Comparison of ENCODE assay signal across 7 mouse cellular contexts in genomic region chr11:96341701-96342575, GRCm38 (mm10). TPM values are rescaled to one million over a fixed set of nuclear protein-coding genes. Genes with fewer than 3 reads are reported as not detected.
DNase-seq lines count a peak whose midpoint lies in the region; ATAC-seq lines count a peak whose summit lies in the region.

No protein-coding gene starts in this region.

- H3K36me3 ChIP-seq in hindbrain, embryonic 14.5 days (replicated peaks; ENCODE audit: control insufficient read depth, insufficient read depth) = 0 out of 2 replicates have a peak, but pooled peaks cover 5% of the 10 kb centered on the region
- no peaks in the 10 kb centered on the region for H3K36me3 ChIP-seq in liver, embryonic 12.5 days
- H3K36me3 ChIP-seq in forebrain, embryonic 14.5 days (ENCODE audit: control insufficient read depth, insufficient read depth, low read length) = no peaks in the 10 kb centered on the region

- no peak for ATAC-seq in hindbrain, embryonic 14.5 days (ENCODE audit: low FRiP score)
- ATAC-seq in liver, embryonic 12.5 days = no peak
- no peak for ATAC-seq in forebrain, embryonic 14.5 days
- ATAC-seq in activated CD4-positive, CD25-positive, alpha-beta regulatory T cell, adult 4 months = no peak

- under 1% methylated on average over 40 of the region's 40 CpGs for WGBS in hindbrain, embryonic 14.5 days
- 4% methylated on average over 40 of the region's 40 CpGs for WGBS in liver, embryonic 12.5 days (ENCODE audit: insufficient replicate concordance)
- WGBS in forebrain, embryonic 14.5 days = 1% methylated on average over 40 of the region's 40 CpGs

- H3K9me3 ChIP-seq in hindbrain, embryonic 14.5 days (ENCODE audit: control insufficient read depth, low read length) = no peaks in the 10 kb centered on the region
- no peaks in the 10 kb centered on the region for H3K9me3 ChIP-seq in liver, embryonic 12.5 days (replicated peaks)
- H3K9me3 ChIP-seq in forebrain, embryonic 14.5 days (replicated peaks; ENCODE audit: control insufficient read depth, low read length) = no peaks in the 10 kb centered on the region

- H3K27ac ChIP-seq in hindbrain, embryonic 14.5 days = peak overlapping the region; percentile 99
- H3K27ac ChIP-seq in liver, embryonic 12.5 days = peak overlapping the region; percentile 65
- H3K27ac ChIP-seq in forebrain, embryonic 14.5 days (ENCODE audit: low read depth, low read length) = no peak overlapping the region

- peak; percentile 40 for DNase-seq in Muller cell, postnatal 12 days (ENCODE audit: inconsistent ontology term)
- DNase-seq in adrenal gland, postnatal 14 days = peak; percentile 69
- no peak for DNase-seq in hindbrain, embryonic 14.5 days (ENCODE audit: low spot score)
- DNase-seq in forebrain, embryonic 14.5 days (ENCODE audit: low spot score) = no peak
- no peak for DNase-seq in urinary bladder, adult 18-20 months (ENCODE audit: low spot score in 2 of 2)

- H3K4me1 ChIP-seq in hindbrain, embryonic 14.5 days (replicated peaks; ENCODE audit: control insufficient read depth, insufficient read depth, low read length) = peaks cover 31% of the 10 kb centered on the region
- peaks cover 17% of the 10 kb centered on the region; the same call in 1 of the 2 replicates for H3K4me1 ChIP-seq in liver, embryonic 12.5 days
- no peaks in the 10 kb centered on the region for H3K4me1 ChIP-seq in forebrain, embryonic 14.5 days (ENCODE audit: control insufficient read depth, insufficient read depth, low read length)

- peak overlapping the region; percentile 97 for H3K9ac ChIP-seq in hindbrain, embryonic 14.5 days
- H3K9ac ChIP-seq in liver, embryonic 12.5 days = peak overlapping the region; percentile 41
- H3K9ac ChIP-seq in forebrain, embryonic 14.5 days (ENCODE audit: low read length) = no peak overlapping the region

- peak overlapping the region; percentile 48 for H3K4me3 ChIP-seq in hindbrain, embryonic 14.5 days (replicated peaks; ENCODE audit: low read length)
- peak overlapping the region; percentile 32 for H3K4me3 ChIP-seq in liver, embryonic 12.5 days
- no peak overlapping the region for H3K4me3 ChIP-seq in forebrain, embryonic 14.5 days (ENCODE audit: low read depth, low read length)

- peaks cover 71% of the 10 kb centered on the region for H3K27me3 ChIP-seq in hindbrain, embryonic 14.5 days (ENCODE audit: control insufficient read depth, insufficient read depth, low read length)
- peaks cover 100% of the 10 kb centered on the region for H3K27me3 ChIP-seq in liver, embryonic 12.5 days (replicated peaks)
- H3K27me3 ChIP-seq in forebrain, embryonic 14.5 days (replicated peaks; ENCODE audit: control insufficient read depth, insufficient read depth, low read length) = peaks cover 98% of the 10 kb centered on the region

- H3K4me2 ChIP-seq in hindbrain, embryonic 14.5 days (replicated peaks) = peak overlapping the region; percentile 77
- peak overlapping the region; percentile 54 for H3K4me2 ChIP-seq in liver, embryonic 12.5 days
- no peak overlapping the region for H3K4me2 ChIP-seq in forebrain, embryonic 14.5 days (ENCODE audit: low read length)

RNA-seq across cellular contexts. Expression of gene Hoxb2, which starts 8.4 kb away (rescaled TPM):
- 18.0 and 19.3 TPM in 2 replicates for total RNA-seq in adrenal gland, postnatal 14 days (2021)
- polyA plus RNA-seq in hindbrain, embryonic 14.5 days (2014; fragmentation: Nextera tagmentation; extraction: Ambion mirVana) = 39.5 and 42.9 TPM in 2 replicates
- polyA plus RNA-seq in liver, embryonic 12.5 days (2016; fragmentation: Nextera tagmentation; extraction: Ambion mirVana) = 4.4 and 4.6 TPM in 2 replicates
- not detected in 2 replicates for polyA plus RNA-seq in forebrain, embryonic 14.5 days (2014; fragmentation: Nextera tagmentation; extraction: Ambion mirVana)
- not detected for polyA plus RNA-seq in activated CD4-positive, CD25-positive, alpha-beta regulatory T cell, adult 4 months (2017; shearing (Covaris generic))

RNA-seq across cellular contexts. Expression of gene Hoxb3, which starts 18.8 kb away (rescaled TPM):
- total RNA-seq in adrenal gland, postnatal 14 days (2021) = 17.1 and 26.0 TPM in 2 replicates
- polyA plus RNA-seq in hindbrain, embryonic 14.5 days (2014; fragmentation: Nextera tagmentation; extraction: Ambion mirVana) = 12.8 and 17.2 TPM in 2 replicates
- polyA plus RNA-seq in liver, embryonic 12.5 days (2016; fragmentation: Nextera tagmentation; extraction: Ambion mirVana) = 0.31 and 0.36 TPM in 2 replicates
- polyA plus RNA-seq in forebrain, embryonic 14.5 days (2014; fragmentation: Nextera tagmentation; extraction: Ambion mirVana) = not detected in 2 replicates
- polyA plus RNA-seq in activated CD4-positive, CD25-positive, alpha-beta regulatory T cell, adult 4 months (2017; shearing (Covaris generic)) = not detected

RNA-seq across cellular contexts. Expression of gene Hoxb1, which starts 23.6 kb away (rescaled TPM):
- not detected in 2 replicates for total RNA-seq in adrenal gland, postnatal 14 days (2021)
- polyA plus RNA-seq in hindbrain, embryonic 14.5 days (2014; fragmentation: Nextera tagmentation; extraction: Ambion mirVana) = 0.33 and 0.56 TPM in 2 replicates
- polyA plus RNA-seq in liver, embryonic 12.5 days (2016; fragmentation: Nextera tagmentation; extraction: Ambion mirVana) = 0.14 and 0.22 TPM in 2 replicates
- polyA plus RNA-seq in forebrain, embryonic 14.5 days (2014; fragmentation: Nextera tagmentation; extraction: Ambion mirVana) = not detected in 2 replicates
- not detected for polyA plus RNA-seq in activated CD4-positive, CD25-positive, alpha-beta regulatory T cell, adult 4 months (2017; shearing (Covaris generic))

RNA-seq across cellular contexts. Expression of gene Hoxb4, which starts 23.9 kb away (rescaled TPM):
- total RNA-seq in adrenal gland, postnatal 14 days (2021) = 14.0 and 15.7 TPM in 2 replicates
- 4.0 and 5.4 TPM in 2 replicates for polyA plus RNA-seq in hindbrain, embryonic 14.5 days (2014; fragmentation: Nextera tagmentation; extraction: Ambion mirVana)
- polyA plus RNA-seq in liver, embryonic 12.5 days (2016; fragmentation: Nextera tagmentation; extraction: Ambion mirVana) = 0.62 and 0.66 TPM in 2 replicates
- not detected in 2 replicates for polyA plus RNA-seq in forebrain, embryonic 14.5 days (2014; fragmentation: Nextera tagmentation; extraction: Ambion mirVana)
- polyA plus RNA-seq in activated CD4-positive, CD25-positive, alpha-beta regulatory T cell, adult 4 months (2017; shearing (Covaris generic)) = 1 to 10 TPM in 1 of 2 experiments, under 1 TPM in 1; 0.98 to 1.1 TPM

RNA-seq across cellular contexts. Expression of gene Hoxb5, which starts 38.8 kb away (rescaled TPM):
- 17.1 and 18.7 TPM in 2 replicates for total RNA-seq in adrenal gland, postnatal 14 days (2021)
- polyA plus RNA-seq in hindbrain, embryonic 14.5 days (2014; fragmentation: Nextera tagmentation; extraction: Ambion mirVana) = 140 and 157 TPM in 2 replicates
- polyA plus RNA-seq in liver, embryonic 12.5 days (2016; fragmentation: Nextera tagmentation; extraction: Ambion mirVana) = 1.3 and 1.5 TPM in 2 replicates
- 0.15 TPM in 1 of 2 replicates, not detected in the other for polyA plus RNA-seq in forebrain, embryonic 14.5 days (2014; fragmentation: Nextera tagmentation; extraction: Ambion mirVana)
- not detected for polyA plus RNA-seq in activated CD4-positive, CD25-positive, alpha-beta regulatory T cell, adult 4 months (2017; shearing (Covaris generic))

Comparison
In these comparisons a context has a peak if more than half of its experiments do, and no peak if none do; other contexts are left out.
1. DNase-seq: peak in Muller cell, postnatal 12 days (single experiment) and adrenal gland, postnatal 14 days (single experiment); none in hindbrain, embryonic 14.5 days (single experiment), forebrain, embryonic 14.5 days (single experiment) and urinary bladder, adult 18-20 months (0 of 2).
2. RNA of gene Hoxb3, which starts 18.8 kb away (polyA plus RNA-seq): 12.8 to 17.2 TPM in hindbrain, embryonic 14.5 days; 0.31 to 0.36 TPM in liver, embryonic 12.5 days, not detected in forebrain, embryonic 14.5 days and not detected in activated CD4-positive, CD25-positive, alpha-beta regulatory T cell, adult 4 months; every median in the first group is over 10 times any median in the second.